Mouse (Mus musculus) G1E (cell line): ENCODE measurements around the gene Rpl29.

ENCODE experiments used
- CTCF ChIP-seq: IDR thresholded peaks from 2 replicates; pipeline ENCODE4 v1.5.1; 2012; ENCODE audit warnings: low read depth, low read length, inconsistent platforms, mixed read lengths
- GATA1 ChIP-seq: IDR thresholded peaks from 2 replicates; pipeline ENCODE4 v1.6.1; 2012; ENCODE audit warnings: borderline replicate concordance, low read length, inconsistent platforms, mixed read lengths
- POLR2AphosphoS5 ChIP-seq: IDR thresholded peaks from 2 replicates; pipeline ENCODE4 v1.6.1; 2012; ENCODE audit warnings: low read depth, low read length, inconsistent platforms; ENCODE audit not compliant: insufficient replicate concordance
- TAL1 ChIP-seq: conservative IDR thresholded peaks from 2 replicates; pipeline ENCODE4 v1.6.1; 2012; ENCODE audit warnings: low read depth, low read length, inconsistent platforms, mixed read lengths

- TF ChIP-seq TAL1 (no peak), CTCF (no peak), GATA1 (no peak), POLR2AphosphoS5 (no peak)
These were observed 8.0 kb upstream of the Rpl29 start for GRCm38 (mm10) chr9:106421033-106421864.
